Mouse (Mus musculus) spleen, adult 12 weeks (tissue): ENCODE measurements around the gene Rpp30.

Source experiments
- DNase-seq: peaks from one replicate; pipeline ENCODE4 v3.0.0; 2022; ENCODE audit warnings: low spot score

Rpp30 gene

GRCm38 (mm10) chr19:36128440-36128839 lies 44.9 kb downstream of the Rpp30 start:
- no peak for DNase-seq

GRCm38 (mm10) chr19:36129213-36129612 lies 45.7 kb downstream of the Rpp30 start:
- DNase-seq = no peak

GRCm38 (mm10) chr19:36129643-36130042 lies 46.1 kb downstream of the Rpp30 start:
- DNase-seq = no peak

- DNase-seq = no peak
These were observed 46.7 kb downstream of the Rpp30 start for GRCm38 (mm10) chr19:36130181-36130580.

GRCm38 (mm10) chr19:36131990-36132389 lies 48.5 kb downstream of the Rpp30 start:
- DNase-seq = no peak

- DNase-seq = no peak
These were observed 49.5 kb downstream of the Rpp30 start for GRCm38 (mm10) chr19:36133064-36133463.

- DNase-seq = no peak
These were observed 50.2 kb downstream of the Rpp30 start for GRCm38 (mm10) chr19:36133731-36134130.

- DNase-seq = no peak
These were observed 60.1 kb downstream of the Rpp30 start for GRCm38 (mm10) chr19:36143571-36143970.

GRCm38 (mm10) chr19:36148578-36148977 lies 65.1 kb downstream of the Rpp30 start:
- no peak for DNase-seq

- no peak for DNase-seq
These were observed 66.9 kb downstream of the Rpp30 start for GRCm38 (mm10) chr19:36150241-36151007.
